Mouse (Mus musculus): Measurements from ENCODE around the gene Gm9999.

Gene Gm9999

GRCm38 (mm10) chr7:47027520-47027919 lies 44.1 kb downstream of the Gm9999 start:
- no peak for DNase-seq (ENCODE audit: inconsistent ontology term)

GRCm38 (mm10) chr7:47030517-47031193 lies 47.3 kb downstream of the Gm9999 start:
- DNase-seq (ENCODE audit: inconsistent ontology term) = no peak

- DNase-seq (ENCODE audit: inconsistent ontology term) = no peak
Observed at GRCm38 (mm10) chr7:47031371-47031770, 48.0 kb downstream of the Gm9999 start.

GRCm38 (mm10) chr7:47034785-47035384 lies 51.5 kb downstream of the Gm9999 start:
- no peak for DNase-seq (ENCODE audit: inconsistent ontology term)

- DNase-seq (ENCODE audit: inconsistent ontology term) = no peak
Observed at GRCm38 (mm10) chr7:47035426-47035825, 52.0 kb downstream of the Gm9999 start.

Data from Muller cell, postnatal 12 days (primary cell).